Mouse (Mus musculus) embryonic fibroblast, embryonic 13.5 days (primary cell): ENCODE data around the gene Coq9.

Source experiments
- CTCF ChIP-seq: IDR thresholded peaks from 2 replicates; pipeline ENCODE4 v1.5.1; 2011; ENCODE audit warnings: mild to moderate bottlenecking, control low read depth, low read length, moderate library complexity, borderline replicate concordance; ENCODE audit not compliant: insufficient read depth
- POLR2A ChIP-seq: IDR thresholded peaks from 2 replicates; pipeline ENCODE4 v1.6.1; 2011; ENCODE audit warnings: low read depth, mild to moderate bottlenecking, control low read depth, low read length, moderate library complexity

GRCm38 (mm10) chr8:94903709-94904108 lies 65.6 kb downstream of the Coq9 start:
- TF ChIP-seq POLR2A (no peak), CTCF (no peak)
